Mouse (Mus musculus) ES-E14 (cell line): Measurements from ENCODE around the gene Itgad.

Experiments
- HCFC1 ChIP-seq: IDR thresholded peaks from 2 replicates; pipeline ENCODE4 v1.6.1; 2012; ENCODE audit warnings: low read length, inconsistent platforms, borderline replicate concordance; ENCODE audit not compliant: insufficient read depth
- MAFK ChIP-seq: IDR thresholded peaks from 2 replicates; pipeline ENCODE4 v1.6.1; 2014; ENCODE audit warnings: mild to moderate bottlenecking, low read depth, low read length, inconsistent platforms; ENCODE audit not compliant: insufficient read depth
- ZNF384 ChIP-seq: IDR thresholded peaks from 2 replicates; pipeline ENCODE4 v1.6.1; 2012; ENCODE audit warnings: low read depth, low read length, inconsistent platforms

GRCm38 (mm10) chr7:128205695-128206094 is 51.5 kb downstream of the Itgad start:
- no peak for TF ChIP-seq ZNF384
- TF ChIP-seq HCFC1: no peak
- TF ChIP-seq MAFK: no peak
